Mouse (Mus musculus) C2C12 (cell line): Measurements from ENCODE around the gene Arl8b.

Experiments
- CEBPB ChIP-seq: IDR thresholded peaks from one replicate; pipeline ENCODE4 v1.6.1; 2011; ENCODE audit warnings: low read depth, mild to moderate bottlenecking, control low read depth, moderate library complexity
- CTCF ChIP-seq: IDR thresholded peaks from one replicate; pipeline ENCODE4 v1.5.1; 2011; ENCODE audit not compliant: control insufficient read depth, insufficient read depth, insufficient read length
- FOSL1 ChIP-seq: IDR thresholded peaks from one replicate; pipeline ENCODE4 v1.8.0; 2011; ENCODE audit warnings: mild to moderate bottlenecking, low read length; ENCODE audit not compliant: poor library complexity, insufficient read depth, severe bottlenecking
- MAX ChIP-seq: IDR thresholded peaks from one replicate; pipeline ENCODE4 v1.6.1; 2011; ENCODE audit warnings: mild to moderate bottlenecking, control low read depth
- MYOD1 ChIP-seq: IDR thresholded peaks from one replicate; pipeline ENCODE4 v1.6.1; 2011; ENCODE audit warnings: low read depth; ENCODE audit not compliant: control insufficient read depth, insufficient read length
- MYOG ChIP-seq: IDR thresholded peaks from one replicate; pipeline ENCODE4 v1.6.1; 2011; ENCODE audit not compliant: control insufficient read depth, insufficient read length; ENCODE audit errors: extremely low read depth
- USF1 ChIP-seq: IDR thresholded peaks from one replicate; pipeline ENCODE4 v1.6.1; 2011; ENCODE audit warnings: low read depth, mild to moderate bottlenecking, control low read depth, moderate library complexity

GRCm38 (mm10) chr6:108828234-108828868 is 45.5 kb downstream of the Arl8b start, which contains the start of gene Edem1:
- TF ChIP-seq CTCF (no peak), MAX (no peak), MYOD1 (no peak), CEBPB (no peak), MYOG (no peak), USF1 (no peak), FOSL1 (no peak)
